Mouse (Mus musculus) G1E (cell line): Measurements from ENCODE around the gene Cct8l1.

ENCODE experiments used
- CTCF ChIP-seq: IDR thresholded peaks from 2 replicates; pipeline ENCODE4 v1.5.1; 2012; ENCODE audit warnings: low read depth, low read length, inconsistent platforms, mixed read lengths
- GATA2 ChIP-seq: IDR thresholded peaks from 2 replicates; pipeline ENCODE4 v1.6.1; 2012; ENCODE audit warnings: low read depth, low read length, inconsistent platforms, borderline replicate concordance
- POLR2AphosphoS5 ChIP-seq: IDR thresholded peaks from 2 replicates; pipeline ENCODE4 v1.6.1; 2012; ENCODE audit warnings: low read depth, low read length, inconsistent platforms; ENCODE audit not compliant: insufficient replicate concordance
- TAL1 ChIP-seq: conservative IDR thresholded peaks from 2 replicates; pipeline ENCODE4 v1.6.1; 2012; ENCODE audit warnings: low read depth, low read length, inconsistent platforms, mixed read lengths

DNA sequence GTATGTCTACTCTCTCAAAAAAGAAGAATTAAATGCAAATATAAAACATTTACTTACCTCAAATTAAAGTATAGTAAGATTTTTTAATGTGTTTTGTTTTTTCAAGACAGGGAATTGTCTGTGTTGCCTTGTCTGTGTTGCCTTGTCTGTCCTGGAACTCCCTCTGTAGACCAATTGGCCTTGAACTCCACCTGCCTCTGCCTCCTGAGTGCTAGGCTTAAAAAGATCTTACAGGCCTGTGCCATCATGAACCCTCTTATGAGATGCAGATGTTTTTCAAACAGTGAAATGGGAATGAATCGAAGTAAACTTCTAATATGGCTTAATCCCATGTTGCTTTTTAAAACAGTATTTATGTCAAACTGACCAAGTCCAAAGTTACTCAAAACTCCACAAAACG lies 19.2 kb upstream of the Cct8l1 start:
- TF ChIP-seq CTCF (no peak), POLR2AphosphoS5 (no peak), TAL1 (no peak), GATA2 (no peak)
